Mouse (Mus musculus): ENCODE results near the gene H2bfm. TPM values are rescaled to one million over a fixed set of nuclear protein-coding genes. Genes with fewer than 3 reads are reported as not detected.

Gene H2bfm
- polyA plus RNA-seq (2012; rRNA removed) = not detected in 2 replicates

GRCm38 (mm10) chrX:136927031-136927430 lies at the start of gene H2bfm:
H2bfm (plus strand) TSS chrX:136927325.

GRCm38 (mm10) chrX:136975397-136975796 lies 48.3 kb downstream of the H2bfm start, which contains the start of gene Tmsb15b2:
Tmsb15b2 (minus strand) TSS chrX:136975497.

GRCm38 (mm10) chrX:136976424-136977084 lies 49.4 kb downstream of the H2bfm start, which contains the start of the genes Tmsb15l and Tmsb15b1:
Tmsb15l (minus strand) TSS chrX:136976869.
Tmsb15b1 (minus strand) TSS chrX:136976874.

Other genes with a start within 250 kb of the H2bfm start
- 0.47 and 0.61 TPM in 2 replicates for gene Tceal1, start 219.3 kb upstream of the H2bfm start, polyA plus RNA-seq (2012; rRNA removed)
- 122 and 139 TPM in 2 replicates for gene Morf4l2, start 183.6 kb upstream of the H2bfm start, polyA plus RNA-seq (2012; rRNA removed)
- gene Glra4, start 147.2 kb upstream of the H2bfm start, polyA plus RNA-seq (2012; rRNA removed) = not detected in 2 replicates
- 0.78 and 0.81 TPM in 2 replicates for gene Plp1, start 104.7 kb upstream of the H2bfm start, polyA plus RNA-seq (2012; rRNA removed)
- gene Rab9b, start 58.6 kb upstream of the H2bfm start, polyA plus RNA-seq (2012; rRNA removed) = 0.01 TPM in 2 replicates
- gene Tmsb15b2, start 48.2 kb downstream of the H2bfm start, polyA plus RNA-seq (2012; rRNA removed) = 2.6 and 3.6 TPM in 2 replicates
- gene Tmsb15l, start 49.5 kb downstream of the H2bfm start, polyA plus RNA-seq (2012; rRNA removed) = 1.2 and 1.3 TPM in 2 replicates
- 1.2 and 1.7 TPM in 2 replicates for gene Tmsb15b1, start 49.5 kb downstream of the H2bfm start, polyA plus RNA-seq (2012; rRNA removed)
- 0.02 and 0.09 TPM in 2 replicates for gene Zcchc18, start 65.8 kb downstream of the H2bfm start, polyA plus RNA-seq (2012; rRNA removed)
- 1.6 TPM in 2 replicates for gene Slc25a53, start 111.0 kb downstream of the H2bfm start, polyA plus RNA-seq (2012; rRNA removed)
- 0.44 and 0.59 TPM in 2 replicates for gene Fam199x, start 122.3 kb downstream of the H2bfm start, polyA plus RNA-seq (2012; rRNA removed)
- gene Esx1, start 194.8 kb downstream of the H2bfm start, polyA plus RNA-seq (2012; rRNA removed) = not detected in 2 replicates

All from liver, embryonic 14 days (tissue).